Mouse (Mus musculus) liver, embryonic 12.5 days (tissue): Measurements from ENCODE around the gene Tagln. TPM values are rescaled to one million over a fixed set of nuclear protein-coding genes. Genes with fewer than 3 reads are reported as not detected.

ENCODE experiments used
- ATAC-seq: fragments of 200-750 bp; cut with Nextera tagmentation; 2 replicates; pipeline ENCODE4 v1.8.0; 2017; ENCODE audit warnings: moderate number of reproducible peaks, mild to moderate bottlenecking, moderate library complexity
- H3K27ac ChIP-seq: fragments of 300-500 bp; sonication (generic); 2 replicates; pipeline ENCODE4 v1.5.1; 2016; ENCODE audit warnings: mild to moderate bottlenecking
- H3K27me3 ChIP-seq: fragments of 300-500 bp; sonication (generic); replicated peaks from 2 replicates; pipeline ENCODE4 v1.6.1; 2016; ENCODE audit warnings: mild to moderate bottlenecking, moderate library complexity
- H3K36me3 ChIP-seq: fragments of 300-500 bp; sonication (generic); 2 replicates; pipeline ENCODE4 v1.6.1; 2016; ENCODE audit warnings: mild to moderate bottlenecking, moderate library complexity
- H3K4me1 ChIP-seq: fragments of 300-500 bp; sonication (generic); 2 replicates; pipeline ENCODE4 v1.6.1; 2016
- H3K4me2 ChIP-seq: fragments of 300-500 bp; sonication (generic); 2 replicates; pipeline ENCODE4 v1.6.1; 2016; ENCODE audit warnings: mild to moderate bottlenecking, moderate library complexity
- H3K4me3 ChIP-seq: fragments of 300-500 bp; sonication (generic); 2 replicates; pipeline ENCODE4 v1.5.1; 2016; ENCODE audit warnings: mild to moderate bottlenecking, moderate library complexity
- H3K9ac ChIP-seq: fragments of 300-500 bp; sonication (generic); 2 replicates; pipeline ENCODE4 v1.6.1; 2016; ENCODE audit warnings: mild to moderate bottlenecking, moderate library complexity
- H3K9me3 ChIP-seq: fragments of 300-500 bp; sonication (generic); replicated peaks from 2 replicates; pipeline ENCODE4 v1.6.1; 2016; ENCODE audit warnings: mild to moderate bottlenecking, moderate library complexity
- WGBS: fragments of 180-500 bp; shearing (Covaris S2); methylation state at CpG from one replicate; pipeline ENCODE4 v1.1.7; 2016; ENCODE audit not compliant: insufficient replicate concordance; 5-methylcytosine and 5-hydroxymethylcytosine counted together
- polyA plus RNA-seq: library from polyadenylated mRNA; unstranded; fragments of >200 nt; fragmentation: Nextera tagmentation; extraction: Ambion mirVana; gene quantifications from 2 replicates; pipeline ENCODE4 v1.2.1, GENCODE M21; 2016

The Tagln gene
- polyA plus RNA-seq, result 9.2 and 11.0 TPM in 2 replicates

DNA sequence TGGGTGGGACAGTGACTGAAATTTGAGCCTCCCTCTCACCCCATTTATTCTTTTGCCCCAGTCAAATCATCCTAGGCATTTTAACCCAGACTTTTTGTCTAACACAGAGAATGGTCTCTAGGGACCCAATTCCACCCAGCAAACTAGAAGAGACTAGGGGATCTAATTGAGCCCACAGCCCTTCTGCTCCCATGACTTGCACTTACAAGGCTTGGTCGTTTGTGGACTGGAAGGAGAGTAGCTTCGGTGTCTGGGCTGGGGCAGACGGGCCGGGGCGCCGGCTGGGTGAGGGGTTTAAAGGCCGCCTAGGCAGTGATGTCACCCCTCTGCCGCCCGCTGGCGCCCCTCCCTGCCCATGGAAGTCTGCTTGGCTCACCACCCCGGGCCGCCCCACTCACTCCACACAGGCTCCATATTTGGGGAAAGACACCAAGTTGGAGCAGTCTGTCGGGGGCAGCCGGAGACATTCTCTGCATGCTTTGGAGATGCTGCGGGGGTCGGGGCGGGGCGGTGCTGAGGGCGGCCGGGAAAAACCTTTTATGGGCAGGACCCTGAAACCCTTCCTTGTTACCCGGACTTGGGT, at the start of gene Tagln:
Gene Tagln, minus strand, starts transcription at position 431 of the 583 bp plus-strand sequence.
- no peak within 1 kb of the TSS for H3K27ac ChIP-seq
- peaks cover 23% of the 10 kb centered on the region for H3K27me3 ChIP-seq
- 19% methylated on average over 21 of the region's 21 CpGs for WGBS
- H3K36me3 ChIP-seq, result peaks cover 36% of the 10 kb centered on the region
- H3K4me1 ChIP-seq, result peaks cover 20% of the 10 kb centered on the region; the same call in 1 of the 2 replicates
- peak within 1 kb of the TSS; percentile 19; the same call in 1 of the 2 replicates for H3K4me3 ChIP-seq
- peak within 1 kb of the TSS; percentile 46 for H3K4me2 ChIP-seq
- no peaks in the 10 kb centered on the region for H3K9me3 ChIP-seq
- H3K9ac ChIP-seq, result no peak within 1 kb of the TSS
- ATAC-seq, result no peak

DNA sequence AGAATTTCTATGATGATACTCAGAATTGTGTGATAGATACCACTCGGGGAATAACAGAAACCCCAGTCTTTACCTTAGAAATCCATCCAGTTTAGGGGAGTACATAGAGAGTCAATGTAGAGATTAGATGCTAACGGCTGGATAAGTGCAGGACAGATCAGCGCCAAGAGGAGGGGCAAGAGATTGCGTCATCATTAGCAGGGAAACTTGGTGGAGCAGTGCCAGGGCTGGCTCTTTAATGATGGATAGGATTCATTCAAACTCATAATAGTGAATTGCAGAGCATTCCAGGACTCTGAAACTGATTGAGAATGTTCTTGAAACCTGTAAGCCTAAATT, 49.3 kb upstream of the Tagln start:
- Histone ChIP-seq H3K27ac (peak overlapping the region; percentile 94), H3K4me2 (peak overlapping the region; percentile 84), H3K36me3 (peaks cover 26% of the 10 kb centered on the region), H3K27me3 (no peaks in the 10 kb centered on the region), H3K4me3 (peak overlapping the region; percentile 91), H3K9me3 (no peaks in the 10 kb centered on the region), H3K4me1 (peaks cover 44% of the 10 kb centered on the region), H3K9ac (peak overlapping the region; percentile 96)
- under 1% methylated on average over 4 of the region's 4 CpGs for WGBS
- peak; percentile 19; the same call in 1 of the 2 replicates for ATAC-seq

DNA sequence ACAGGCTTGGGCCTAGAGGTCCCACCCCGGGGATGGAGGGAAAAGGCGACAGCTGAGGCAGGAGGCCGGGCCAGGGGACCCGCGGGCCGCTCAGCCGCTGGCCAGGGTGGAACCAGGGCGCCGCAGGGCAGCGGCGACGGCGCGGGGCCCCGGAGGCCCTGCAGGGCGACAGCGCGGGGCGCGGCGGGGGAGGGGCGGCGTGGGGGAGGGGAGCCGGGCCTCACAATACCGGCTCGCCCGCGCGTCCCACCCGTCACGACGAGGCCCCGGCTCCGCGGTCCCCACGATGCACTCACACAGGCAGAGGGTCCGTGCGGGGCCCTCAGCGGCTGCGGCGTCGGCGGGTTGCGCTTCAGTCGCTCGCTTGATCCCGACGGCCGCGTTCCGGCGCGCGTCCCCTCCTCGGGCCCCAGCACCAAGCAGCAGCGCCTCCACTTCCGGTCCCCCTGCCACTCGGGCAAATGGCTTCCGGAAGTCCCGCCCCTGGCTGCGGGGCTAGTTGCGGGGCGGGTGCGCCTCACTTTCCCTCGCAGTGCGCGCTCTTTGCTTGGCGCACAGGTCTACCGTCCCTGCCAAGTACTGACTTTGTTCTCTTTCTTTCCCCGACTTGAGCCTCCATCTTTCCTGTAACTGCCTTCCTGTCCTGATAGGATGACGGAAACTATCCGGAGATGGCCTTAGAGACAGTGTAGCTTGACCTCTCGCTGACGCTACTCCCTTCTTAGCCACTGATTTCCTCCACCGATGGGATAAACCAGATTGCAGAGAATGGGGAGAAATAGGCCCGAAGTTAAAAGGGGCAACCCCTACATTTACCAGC, 48.8 kb upstream of the Tagln start:
- Histone ChIP-seq H3K9ac (peak overlapping the region; percentile 96), H3K4me2 (peak overlapping the region; percentile 84), H3K9me3 (no peaks in the 10 kb centered on the region), H3K27ac (peak overlapping the region; percentile 94), H3K27me3 (no peaks in the 10 kb centered on the region), H3K4me1 (peaks cover 50% of the 10 kb centered on the region), H3K4me3 (peak overlapping the region; percentile 91), H3K36me3 (peaks cover 26% of the 10 kb centered on the region)
- ATAC-seq, result peak; percentile 88
- WGBS, result under 1% methylated on average over 62 of the region's 76 CpGs

- H3K9ac ChIP-seq, result peak overlapping the region; percentile 96
- H3K4me3 ChIP-seq, result peak overlapping the region; percentile 91
- no peaks in the 10 kb centered on the region for H3K9me3 ChIP-seq
- peak overlapping the region; percentile 94 for H3K27ac ChIP-seq
- 1% methylated on average over 23 of the region's 23 CpGs for WGBS
- H3K4me1 ChIP-seq, result peaks cover 56% of the 10 kb centered on the region
- no peaks in the 10 kb centered on the region for H3K27me3 ChIP-seq
- ATAC-seq, result peak; percentile 28; the same call in 1 of the 2 replicates
- H3K36me3 ChIP-seq, result peaks cover 30% of the 10 kb centered on the region
- peak overlapping the region; percentile 84 for H3K4me2 ChIP-seq
Observed at GRCm38 (mm10) chr9:45983676-45984408, 48.0 kb upstream of the Tagln start.

DNA sequence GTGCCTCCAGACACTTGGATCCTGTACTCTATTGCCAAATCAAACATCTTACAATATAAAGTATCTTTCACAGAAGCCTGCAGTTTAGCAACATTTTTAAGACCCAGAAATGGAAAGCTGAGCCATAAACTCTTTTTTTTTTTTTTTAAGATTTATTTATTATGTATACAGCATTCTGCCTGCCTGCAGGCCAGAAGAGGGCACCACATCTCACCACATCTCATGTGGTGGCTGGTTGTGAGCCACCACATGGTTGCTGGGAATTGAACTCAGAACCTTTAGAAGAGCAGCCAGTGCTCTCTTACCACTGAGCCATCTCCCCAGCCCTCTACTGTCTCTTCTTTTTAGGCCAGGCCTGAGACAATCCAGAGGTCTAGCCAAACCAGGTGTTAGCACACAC, 45.5 kb upstream of the Tagln start:
- no peak overlapping the region for H3K9ac ChIP-seq
- no peak for ATAC-seq
- no peaks in the 10 kb centered on the region for H3K9me3 ChIP-seq
- H3K4me3 ChIP-seq, result no peak overlapping the region
- H3K27ac ChIP-seq, result peak overlapping the region; percentile 45; the same call in 1 of the 2 replicates
- H3K27me3 ChIP-seq, result no peaks in the 10 kb centered on the region
- peaks cover 54% of the 10 kb centered on the region for H3K36me3 ChIP-seq
- peaks cover 75% of the 10 kb centered on the region for H3K4me1 ChIP-seq
- H3K4me2 ChIP-seq, result peak overlapping the region; percentile 12; the same call in 1 of the 2 replicates

- Histone ChIP-seq H3K27me3 (no peaks in the 10 kb centered on the region), H3K4me3 (no peak overlapping the region), H3K9me3 (no peaks in the 10 kb centered on the region), H3K9ac (no peak overlapping the region), H3K4me1 (peaks cover 71% of the 10 kb centered on the region), H3K36me3 (peaks cover 61% of the 10 kb centered on the region), H3K4me2 (peak overlapping the region; percentile 33; the same call in 1 of the 2 replicates), H3K27ac (no peak overlapping the region)
- WGBS, result 84% methylated on average over 1 of the region's 1 CpGs
- ATAC-seq, result no peak
Observed at GRCm38 (mm10) chr9:45980611-45981010, 44.8 kb upstream of the Tagln start.

DNA sequence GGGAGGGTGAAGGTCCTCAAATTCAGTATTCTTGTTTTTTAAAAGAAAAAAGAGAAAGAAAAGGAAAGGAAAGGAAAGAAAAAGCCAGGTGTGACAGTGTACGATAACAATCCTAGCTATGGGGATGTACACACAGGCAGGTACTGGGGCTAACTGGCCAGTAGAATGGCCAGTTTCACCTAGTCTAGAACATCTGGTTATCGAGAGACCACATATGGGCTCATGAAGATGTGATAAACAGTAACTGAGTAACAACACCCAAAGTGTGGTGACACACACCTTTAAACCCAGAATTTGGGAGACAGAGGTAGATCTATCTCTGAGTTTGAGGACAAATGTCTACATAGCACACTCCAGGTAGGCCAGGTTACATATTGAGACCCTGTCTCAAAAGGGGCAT, 43.9 kb upstream of the Tagln start:
- Histone ChIP-seq H3K27me3 (no peaks in the 10 kb centered on the region), H3K4me3 (peak overlapping the region; percentile 4; the same call in 1 of the 2 replicates), H3K4me2 (peak overlapping the region; percentile 33), H3K36me3 (peaks cover 68% of the 10 kb centered on the region), H3K9me3 (no peaks in the 10 kb centered on the region), H3K4me1 (peaks cover 64% of the 10 kb centered on the region), H3K27ac (peak overlapping the region; percentile 59), H3K9ac (0 out of 2 replicates have a peak overlapping the region, but pooled peaks have one; percentile 5)
- 77% methylated on average over 2 of the region's 2 CpGs for WGBS
- ATAC-seq, result peak; percentile 59

DNA sequence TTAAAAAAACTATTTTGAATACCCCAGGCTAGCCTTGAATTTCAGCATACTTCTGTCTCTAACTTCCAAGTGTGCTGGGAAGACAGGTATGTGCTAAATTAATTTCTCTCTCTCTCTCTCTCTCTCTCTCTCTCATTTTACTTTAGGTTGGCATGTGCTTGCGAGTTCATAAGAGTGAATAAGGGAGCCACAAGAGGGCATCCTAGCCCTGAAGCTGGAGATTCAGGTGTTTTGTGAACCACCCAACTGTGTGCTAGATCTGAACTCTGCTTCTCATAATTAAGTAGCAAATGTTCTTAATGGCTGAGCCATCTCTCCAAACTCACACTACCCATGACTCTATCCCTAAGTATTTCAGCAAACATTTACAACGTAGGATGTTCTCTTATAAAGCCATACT, 41.0 kb upstream of the Tagln start:
- no peak overlapping the region for H3K4me3 ChIP-seq
- peaks cover 83% of the 10 kb centered on the region for H3K36me3 ChIP-seq
- no peaks in the 10 kb centered on the region for H3K9me3 ChIP-seq
- no peak for ATAC-seq
- no peak overlapping the region for H3K27ac ChIP-seq
- peaks cover 45% of the 10 kb centered on the region for H3K4me1 ChIP-seq
- 87% methylated on average over 2 of the region's 2 CpGs for WGBS
- no peaks in the 10 kb centered on the region for H3K27me3 ChIP-seq
- H3K9ac ChIP-seq, result no peak overlapping the region
- no peak overlapping the region for H3K4me2 ChIP-seq

DNA sequence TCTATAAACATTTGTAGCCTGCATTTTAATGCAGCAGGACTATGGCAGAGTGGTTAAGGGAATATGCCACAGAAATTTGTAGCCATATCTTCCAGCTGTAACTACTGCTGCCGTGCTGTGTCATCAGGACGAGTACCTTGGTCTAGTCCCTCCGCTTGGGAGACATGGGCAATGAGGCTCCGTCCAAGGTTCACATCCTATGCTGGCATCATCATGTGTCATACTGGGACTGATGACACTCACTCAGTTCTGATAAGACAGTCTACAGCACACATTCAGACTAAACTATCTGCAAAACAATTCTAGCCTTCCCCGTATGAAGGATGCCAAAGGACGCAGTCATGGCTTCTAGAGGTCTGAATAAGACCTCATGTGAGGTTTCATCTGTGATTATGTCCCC, 27.7 kb upstream of the Tagln start:
- Histone ChIP-seq H3K9me3 (no peaks in the 10 kb centered on the region), H3K27me3 (no peaks in the 10 kb centered on the region), H3K27ac (no peak overlapping the region), H3K4me2 (no peak overlapping the region), H3K4me3 (no peak overlapping the region), H3K4me1 (0 out of 2 replicates have a peak, but pooled peaks cover 4% of the 10 kb centered on the region), H3K9ac (no peak overlapping the region), H3K36me3 (peaks cover 79% of the 10 kb centered on the region)
- WGBS, result 83% methylated on average over 6 of the region's 6 CpGs
- ATAC-seq, result no peak

DNA sequence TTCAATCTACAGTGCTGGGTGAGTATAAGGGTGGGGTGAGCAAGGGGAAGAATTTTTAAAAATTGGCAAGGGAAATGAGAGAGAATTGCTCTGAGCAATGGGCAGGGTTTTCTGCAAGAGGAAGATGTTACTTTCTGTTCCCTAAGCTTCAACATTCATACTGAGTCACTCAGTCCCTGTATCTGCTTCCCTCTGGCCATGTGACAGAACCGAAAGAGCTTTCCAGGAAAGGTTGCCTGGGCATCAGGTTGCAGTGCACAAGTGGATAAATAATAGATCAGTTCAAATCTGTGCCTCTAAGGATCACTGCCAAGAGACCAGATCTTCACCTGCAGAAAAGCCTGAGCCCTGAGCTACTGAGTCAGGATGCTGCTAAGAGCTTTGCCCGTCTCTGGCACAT, 26.0 kb upstream of the Tagln start:
- H3K4me2 ChIP-seq, result no peak overlapping the region

GRCm38 (mm10) chr9:45959661-45960060, 23.8 kb upstream of the Tagln start:
- H3K4me2 ChIP-seq, result no peak overlapping the region
- WGBS, result 54% methylated on average over 7 of the region's 7 CpGs
- no peak for ATAC-seq
- no peaks in the 10 kb centered on the region for H3K27me3 ChIP-seq
- H3K4me1 ChIP-seq, result peaks cover 15% of the 10 kb centered on the region
- H3K36me3 ChIP-seq, result peaks cover 40% of the 10 kb centered on the region
- no peaks in the 10 kb centered on the region for H3K9me3 ChIP-seq
- H3K4me3 ChIP-seq, result no peak overlapping the region
- no peak overlapping the region for H3K27ac ChIP-seq
- H3K9ac ChIP-seq, result no peak overlapping the region

More for the DNA sequence above, 26.0 kb upstream of the Tagln start:
- H3K27ac ChIP-seq, result no peak overlapping the region
- no peaks in the 10 kb centered on the region for H3K27me3 ChIP-seq
- H3K4me3 ChIP-seq, result no peak overlapping the region
- H3K36me3 ChIP-seq, result peaks cover 62% of the 10 kb centered on the region
- WGBS, result 80% methylated on average over 2 of the region's 2 CpGs
- ATAC-seq, result no peak
- 0 out of 2 replicates have a peak, but pooled peaks cover 4% of the 10 kb centered on the region for H3K4me1 ChIP-seq
- no peak overlapping the region for H3K9ac ChIP-seq
- no peaks in the 10 kb centered on the region for H3K9me3 ChIP-seq

DNA sequence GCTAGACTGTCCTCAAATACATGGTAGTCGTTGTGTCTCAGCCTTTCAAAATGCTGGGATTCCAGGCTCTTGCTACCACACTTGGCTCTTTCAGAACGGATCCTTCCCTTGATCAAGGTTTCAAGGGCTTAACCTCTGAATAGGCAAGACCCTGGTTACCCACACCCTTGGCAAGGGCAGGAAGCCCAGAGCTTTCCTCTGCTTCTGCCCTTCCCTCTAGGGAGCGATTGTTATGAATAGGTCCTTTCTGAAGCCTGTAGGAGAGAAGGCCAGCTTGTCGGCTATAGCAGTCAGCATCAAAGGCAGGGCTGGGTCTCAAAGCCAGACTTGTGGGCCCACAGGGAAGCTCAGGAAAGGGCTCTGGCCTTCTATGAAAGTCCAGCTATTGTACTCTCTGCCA, 23.0 kb upstream of the Tagln start:
- 65% methylated on average over 4 of the region's 4 CpGs for WGBS
- Histone ChIP-seq H3K4me1 (peaks cover 21% of the 10 kb centered on the region), H3K36me3 (peaks cover 32% of the 10 kb centered on the region), H3K9me3 (no peaks in the 10 kb centered on the region), H3K4me3 (no peak overlapping the region), H3K4me2 (no peak overlapping the region), H3K27ac (no peak overlapping the region), H3K9ac (no peak overlapping the region), H3K27me3 (no peaks in the 10 kb centered on the region)
- ATAC-seq, result no peak
